Mouse (Mus musculus) lung, postnatal 10 days (tissue): ENCODE results near the gene Micu1.
A peak's percentile ranks its signal among the peaks of the same experiment; 100 is the strongest.

Experiments used
- DNase-seq: peaks from one replicate; pipeline ENCODE4 v3.0.0; 2021

The Micu1 gene

GRCm38 (mm10) chr10:59727251-59727650 is 25.0 kb downstream of the Micu1 start:
- no peak for DNase-seq

- no peak for DNase-seq
Observed at GRCm38 (mm10) chr10:59729261-59729660, 27.0 kb downstream of the Micu1 start.

- DNase-seq = no peak
Observed at GRCm38 (mm10) chr10:59729842-59730241, 27.6 kb downstream of the Micu1 start.

- no peak for DNase-seq
Observed at GRCm38 (mm10) chr10:59736027-59736598, 33.8 kb downstream of the Micu1 start.

- peak; percentile 50 for DNase-seq
Observed at GRCm38 (mm10) chr10:59741448-59741847, 39.2 kb downstream of the Micu1 start.

- DNase-seq = no peak
Observed at GRCm38 (mm10) chr10:59743397-59743796, 41.1 kb downstream of the Micu1 start.

- DNase-seq = no peak
Observed at GRCm38 (mm10) chr10:59743969-59744368, 41.7 kb downstream of the Micu1 start.

- no peak for DNase-seq
Observed at GRCm38 (mm10) chr10:59747334-59747733, 45.1 kb downstream of the Micu1 start.

- DNase-seq = no peak
Observed at GRCm38 (mm10) chr10:59748699-59749200, 46.5 kb downstream of the Micu1 start.

GRCm38 (mm10) chr10:59753538-59754069 is 51.3 kb downstream of the Micu1 start:
- DNase-seq = no peak

- no peak for DNase-seq
Observed at GRCm38 (mm10) chr10:59754104-59754503, 51.8 kb downstream of the Micu1 start.

- no peak for DNase-seq
Observed at GRCm38 (mm10) chr10:59754901-59755300, 52.6 kb downstream of the Micu1 start.

GRCm38 (mm10) chr10:59755681-59756080 is 53.4 kb downstream of the Micu1 start:
- DNase-seq = no peak

GRCm38 (mm10) chr10:59756090-59756489 is 53.8 kb downstream of the Micu1 start:
- DNase-seq = no peak

- DNase-seq = no peak
Observed at GRCm38 (mm10) chr10:59756570-59756969, 54.3 kb downstream of the Micu1 start.

GRCm38 (mm10) chr10:59764781-59765180 is 62.5 kb downstream of the Micu1 start:
- DNase-seq = no peak

- no peak for DNase-seq
Observed at GRCm38 (mm10) chr10:59768369-59769079, 66.2 kb downstream of the Micu1 start.

- no peak for DNase-seq
Observed at GRCm38 (mm10) chr10:59771375-59772048, 69.2 kb downstream of the Micu1 start.

- DNase-seq = no peak
Observed at GRCm38 (mm10) chr10:59772049-59772397, 69.7 kb downstream of the Micu1 start.

GRCm38 (mm10) chr10:59773441-59774140 is 71.3 kb downstream of the Micu1 start:
- no peak for DNase-seq

GRCm38 (mm10) chr10:59774141-59774534 is 71.9 kb downstream of the Micu1 start:
- no peak for DNase-seq

- peak; percentile 47 for DNase-seq
Observed at GRCm38 (mm10) chr10:59777246-59777645, 75.0 kb downstream of the Micu1 start.

- no peak for DNase-seq
Observed at GRCm38 (mm10) chr10:59778137-59778710, 75.9 kb downstream of the Micu1 start.
